Mouse (Mus musculus) adrenal gland, postnatal 4 days (tissue): ENCODE data around the gene Thbs2. TPM values are rescaled to one million over a fixed set of nuclear protein-coding genes. Genes with fewer than 3 reads are reported as not detected.

Source experiments
- DNase-seq, 2 experiments: peaks; one replicate each; pipeline ENCODE4 v3.0.0; 2021 to 2022; ENCODE audit warnings: low spot score in 2 of 2, mixed read lengths in 2 of 2
- total RNA-seq, 2 experiments: library from RNA; stranded (reverse); gene quantifications; 2 replicates each; pipeline ENCODE4 v1.2.3; 2021

Thbs2 gene
- total RNA-seq, 2 experiments from 2014 or later: 25.5 to 29.2 TPM

DNA sequence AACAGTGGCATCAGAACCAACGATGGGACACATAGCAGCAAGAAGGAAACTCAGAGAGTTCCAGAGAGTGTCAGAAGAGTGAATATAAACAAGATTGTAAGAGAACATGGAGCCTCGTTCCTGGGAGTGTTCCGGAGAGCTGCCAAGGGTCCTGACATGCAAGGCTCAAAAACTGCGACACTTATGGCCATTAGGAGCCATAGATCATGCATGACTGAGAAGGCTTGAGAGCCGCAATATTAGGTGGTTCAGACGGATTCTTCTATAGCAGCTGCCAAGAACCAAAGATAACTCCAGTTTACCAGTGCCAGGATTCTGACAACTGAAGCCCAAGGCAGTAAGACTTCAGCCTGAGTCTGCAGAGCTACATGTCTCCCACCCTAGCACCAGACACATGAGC, 3.1 kb upstream of the Thbs2 start:
- DNase-seq: no peak

DNA sequence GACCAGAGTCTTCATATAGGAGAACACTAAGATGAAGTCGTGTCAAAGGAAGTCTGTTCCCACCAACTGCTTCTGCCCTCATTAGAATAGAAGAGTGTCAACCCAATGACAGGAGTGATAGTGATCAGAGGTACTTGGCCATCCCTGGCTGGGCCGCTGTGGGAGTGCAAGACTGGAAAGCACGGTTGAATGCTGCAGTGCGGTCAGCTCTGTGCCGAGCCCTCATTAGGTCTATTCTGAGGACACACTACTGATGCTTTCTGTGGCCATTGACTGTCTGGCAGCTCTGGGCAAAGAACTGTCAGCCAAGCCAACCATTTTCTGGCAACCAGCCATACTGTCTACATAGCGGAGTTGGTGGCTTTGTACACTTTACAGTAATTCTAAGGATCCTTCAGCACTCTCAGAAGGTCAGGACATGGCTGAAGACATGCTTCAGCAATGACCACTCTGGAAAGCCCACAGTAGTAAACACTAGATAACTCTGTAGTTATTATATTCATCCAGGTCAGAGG, 2.3 kb upstream of the Thbs2 start:
- no peak for DNase-seq

DNA sequence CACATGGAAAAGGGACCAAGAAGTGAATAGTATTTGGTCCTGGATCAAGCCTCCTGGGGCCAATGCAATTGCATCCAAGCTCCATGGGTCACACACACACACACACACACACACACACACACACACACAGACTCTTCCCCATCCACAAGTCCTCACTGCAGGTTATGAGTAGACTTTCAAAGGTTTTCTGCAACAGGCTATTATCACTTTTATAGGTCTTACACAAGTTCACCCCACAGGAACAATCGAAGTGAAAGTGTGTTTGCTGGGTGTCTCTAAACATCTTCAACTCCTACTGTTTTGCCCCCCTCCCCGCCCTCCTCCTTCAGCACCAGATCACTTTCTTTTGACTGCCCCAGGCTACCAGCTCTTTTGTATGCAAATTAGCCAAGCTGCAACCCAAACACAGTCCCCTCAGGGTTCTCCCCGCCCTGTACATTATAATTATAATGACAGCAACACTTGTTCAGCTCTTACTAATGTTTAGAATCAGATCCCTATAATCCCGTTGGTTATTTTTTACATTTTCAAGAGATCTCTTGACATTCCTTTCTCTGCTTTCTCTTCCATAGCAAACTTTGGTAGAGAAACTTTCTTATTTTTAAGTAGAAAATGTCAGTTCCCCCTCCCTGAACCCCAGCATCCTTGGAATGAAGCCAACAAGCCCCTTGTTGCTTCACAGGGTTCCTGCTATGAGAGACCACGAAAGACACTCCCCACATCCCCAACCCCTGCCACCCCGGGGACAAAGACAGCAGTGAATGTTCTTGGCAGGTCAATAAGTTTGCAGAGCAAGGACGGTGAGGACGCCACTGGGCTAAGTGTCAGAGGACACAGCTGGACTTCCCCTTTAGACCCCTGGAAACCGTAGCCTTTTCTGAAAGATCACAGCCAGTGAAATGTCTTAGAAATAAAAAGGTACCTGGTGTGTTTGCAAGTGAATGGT, 714 bp downstream of the Thbs2 start:
- no peak for DNase-seq

DNA sequence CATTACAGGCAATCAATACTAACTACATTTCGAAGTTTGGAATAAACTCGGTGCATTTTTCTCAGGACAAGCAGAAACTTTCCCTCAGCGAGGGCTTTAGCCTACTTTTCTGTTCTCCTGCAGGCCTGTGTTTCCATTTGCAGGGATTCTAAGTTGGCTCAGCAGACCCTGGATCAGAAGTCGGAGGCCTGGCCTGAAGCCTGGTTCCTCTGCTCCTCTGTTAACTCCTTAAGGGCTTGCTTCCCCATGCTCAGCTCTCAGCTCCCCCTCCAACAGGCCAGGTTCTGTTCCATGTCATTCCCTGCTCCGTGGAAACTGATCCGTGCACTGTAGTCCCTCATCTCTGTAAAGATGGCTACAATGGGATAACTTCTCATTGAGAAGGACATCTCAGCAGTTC, 2.1 kb downstream of the Thbs2 start:
- DNase-seq: no peak

DNA sequence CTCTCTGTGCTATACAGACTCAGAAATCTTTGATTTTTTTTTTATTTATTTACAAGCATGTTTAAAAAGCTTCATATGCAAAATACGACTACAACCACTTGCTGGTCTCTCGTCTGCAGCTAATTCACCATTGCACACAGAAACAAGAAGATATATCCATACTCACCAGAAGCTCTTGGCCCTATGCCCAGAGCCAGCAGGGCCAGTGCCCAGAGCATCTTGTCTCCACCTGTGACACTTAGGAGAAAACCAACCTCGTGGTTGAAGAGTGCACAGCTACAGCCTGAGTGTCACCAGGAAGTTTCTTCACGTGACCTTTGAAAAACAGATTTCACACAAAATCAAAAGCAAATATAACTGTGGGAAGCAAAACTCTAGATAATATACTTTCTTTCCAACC, 2.8 kb downstream of the Thbs2 start:
- DNase-seq: no peak

DNA sequence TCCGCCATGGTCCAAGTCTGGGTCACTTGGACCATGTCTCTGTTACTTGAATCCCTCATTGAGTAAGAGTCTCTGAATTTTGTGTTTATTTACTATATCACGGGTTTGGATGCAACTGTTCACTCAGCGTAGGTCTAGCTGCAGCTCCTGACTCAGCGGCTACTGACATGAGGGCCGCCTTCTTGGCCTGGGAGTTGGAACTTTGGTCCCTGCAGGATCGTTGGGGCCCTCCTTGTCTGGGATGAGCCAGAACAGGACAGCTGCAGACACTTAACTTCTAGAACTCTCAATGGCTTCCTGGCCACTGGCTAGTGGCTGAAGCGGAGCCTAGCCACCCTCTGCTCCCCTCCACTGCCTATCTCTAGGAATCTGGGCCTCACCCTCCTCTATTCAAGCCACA, 11.2 kb downstream of the Thbs2 start:
- no peak for DNase-seq

DNA sequence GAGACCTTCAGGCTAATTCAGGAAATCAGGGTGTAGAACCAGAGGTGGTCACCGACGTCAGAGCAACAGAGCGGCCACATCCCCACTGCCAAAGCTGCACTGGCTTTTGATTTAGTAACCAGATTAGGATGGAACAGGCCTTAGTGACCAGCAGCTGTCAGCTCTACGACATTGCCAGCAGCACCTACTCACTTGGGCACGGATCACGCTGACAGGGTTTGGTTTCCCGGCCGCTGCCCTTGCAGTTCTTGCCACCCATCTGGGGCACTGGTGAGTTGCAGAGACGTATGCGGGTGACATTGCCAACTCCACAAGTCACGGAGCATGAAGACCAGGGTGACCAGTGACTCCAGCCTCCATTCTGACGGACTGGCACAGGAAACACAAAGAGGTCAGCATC, 13.0 kb downstream of the Thbs2 start:
- DNase-seq: no peak

DNA sequence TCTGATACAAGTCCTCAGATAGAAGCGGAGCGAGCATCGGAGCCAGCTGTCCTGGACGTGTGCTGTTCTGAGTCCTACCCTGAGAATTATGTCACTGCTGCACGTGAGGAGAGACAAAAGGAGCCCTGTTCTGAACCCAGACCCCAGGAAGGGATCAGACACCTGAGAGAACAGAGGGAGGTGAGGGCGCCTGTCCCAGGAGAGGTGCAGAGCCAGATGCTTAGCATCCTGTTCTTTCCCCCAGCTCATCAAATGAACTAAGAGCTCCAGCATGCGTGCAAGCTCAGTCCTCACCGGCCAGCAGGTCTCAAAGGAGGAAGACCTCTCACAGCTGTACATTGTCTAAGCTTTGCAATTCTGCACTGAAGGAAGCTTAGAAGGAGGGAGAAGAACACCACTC, 16.8 kb downstream of the Thbs2 start:
- no peak for DNase-seq

DNA sequence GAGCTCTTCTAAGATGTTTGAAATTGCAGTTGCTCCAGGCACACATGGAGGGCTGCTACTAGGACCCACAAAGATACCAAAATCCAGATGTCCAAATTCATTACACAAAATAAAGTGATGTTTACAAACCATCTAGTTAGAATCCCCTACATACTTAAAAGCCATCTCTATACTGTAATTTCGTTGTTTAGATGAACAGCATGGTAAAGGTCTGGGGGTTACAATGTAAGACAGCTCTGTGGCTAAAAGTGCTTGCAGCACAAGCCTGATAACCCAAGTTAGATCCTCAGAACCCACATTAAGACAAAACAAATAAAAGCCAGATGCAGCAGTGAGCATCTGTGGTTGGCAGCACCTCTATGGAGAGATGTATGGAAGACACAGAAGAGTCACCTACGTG, 18.5 kb downstream of the Thbs2 start:
- DNase-seq: no peak

DNA sequence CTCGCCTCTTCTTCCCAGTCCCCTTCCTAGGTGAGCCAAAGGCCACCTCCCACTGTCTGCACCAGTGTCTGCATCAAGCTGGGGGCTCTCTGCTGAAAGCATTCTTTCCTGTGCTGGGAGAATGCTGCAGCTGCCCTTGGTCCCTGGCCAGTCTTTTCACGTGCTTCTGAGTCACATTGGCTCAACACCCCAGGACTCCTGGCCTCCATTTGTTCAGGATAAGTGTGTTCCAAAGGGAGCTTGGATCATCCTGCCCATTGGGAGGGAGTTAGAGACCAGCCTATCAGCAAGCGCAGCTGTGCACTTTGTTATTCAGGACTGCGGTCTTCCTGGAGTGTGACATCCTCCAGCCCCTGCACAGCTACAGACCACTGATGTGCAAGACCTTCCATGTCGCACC, 21.6 kb downstream of the Thbs2 start:
- DNase-seq: no peak

DNA sequence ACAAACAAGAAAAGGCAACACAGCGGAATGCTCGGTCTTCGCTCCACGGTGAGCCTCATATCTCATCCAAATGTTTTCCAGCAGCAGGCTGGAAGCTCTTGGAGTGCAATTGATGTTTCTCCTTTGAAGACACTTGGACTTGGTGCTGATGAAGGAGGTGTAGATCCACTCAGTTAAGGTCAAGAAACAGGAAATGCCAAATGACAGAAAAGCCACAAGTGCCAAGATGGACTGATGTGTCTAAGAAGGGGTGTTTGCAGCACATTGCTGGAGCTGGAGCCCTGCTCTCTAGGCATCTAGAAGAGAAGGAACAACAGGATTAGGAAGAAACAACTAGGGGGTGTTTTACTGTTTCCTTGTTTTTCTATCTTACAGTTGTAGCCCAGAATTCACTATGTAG, 26.8 kb downstream of the Thbs2 start:
- DNase-seq: no peak

DNA sequence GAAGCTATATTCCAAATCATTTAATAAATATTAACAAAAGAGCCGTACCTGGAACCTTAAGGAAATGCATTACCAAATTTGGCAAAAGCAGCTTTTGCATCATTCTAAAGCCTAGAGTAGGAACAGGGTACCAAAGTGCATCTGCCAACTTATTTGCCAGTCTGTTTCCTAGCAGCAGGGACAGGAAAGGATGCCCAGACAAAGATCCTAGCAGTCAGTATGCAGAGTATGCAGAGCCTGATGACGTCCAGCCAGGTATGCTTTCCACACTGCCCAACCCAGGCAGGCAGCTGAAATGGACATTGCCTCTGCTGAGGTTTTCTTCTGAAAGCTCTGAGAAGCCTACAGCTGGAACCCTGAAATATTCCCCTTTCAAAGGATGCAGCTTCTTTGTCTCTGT, 27.6 kb downstream of the Thbs2 start:
- DNase-seq: no peak

DNA sequence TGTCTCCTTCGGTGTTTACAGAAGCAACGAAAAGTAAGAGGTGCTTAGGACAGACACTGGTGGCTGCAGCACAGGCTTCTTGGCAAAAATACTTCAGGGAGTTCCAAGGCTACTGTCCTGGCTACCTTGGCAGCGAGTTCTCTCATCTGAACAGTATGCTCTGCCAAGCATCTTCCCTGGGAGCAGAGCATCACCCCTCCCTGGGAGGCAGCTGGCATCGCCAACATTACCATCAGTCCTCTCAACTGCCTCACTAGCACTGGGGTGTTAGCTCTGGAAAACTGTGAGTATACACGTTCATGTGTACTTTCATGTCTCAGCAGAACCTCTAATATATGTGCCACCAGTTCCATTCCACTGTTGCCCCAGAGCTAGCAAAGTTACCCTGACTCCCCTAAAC, 30.7 kb downstream of the Thbs2 start:
- no peak for DNase-seq

DNA sequence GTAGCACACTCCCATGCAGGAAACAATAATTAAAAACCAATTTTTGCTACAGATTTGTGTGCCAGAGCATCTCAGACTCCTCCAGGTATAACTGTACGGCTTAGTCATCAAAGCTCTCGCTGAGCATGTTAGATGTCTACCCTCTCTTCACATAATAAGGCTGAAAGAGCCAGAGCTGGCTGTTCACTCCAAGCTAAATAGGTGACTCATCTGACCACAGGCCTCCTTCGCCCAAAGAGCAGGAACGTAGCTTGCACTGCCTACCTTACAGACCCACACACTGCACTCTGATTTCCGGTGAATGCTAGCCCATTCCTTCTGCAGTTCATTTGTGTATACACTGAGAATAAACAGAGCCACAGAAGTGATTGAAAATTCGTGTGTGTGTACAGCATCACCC, 31.6 kb downstream of the Thbs2 start:
- no peak for DNase-seq

DNA sequence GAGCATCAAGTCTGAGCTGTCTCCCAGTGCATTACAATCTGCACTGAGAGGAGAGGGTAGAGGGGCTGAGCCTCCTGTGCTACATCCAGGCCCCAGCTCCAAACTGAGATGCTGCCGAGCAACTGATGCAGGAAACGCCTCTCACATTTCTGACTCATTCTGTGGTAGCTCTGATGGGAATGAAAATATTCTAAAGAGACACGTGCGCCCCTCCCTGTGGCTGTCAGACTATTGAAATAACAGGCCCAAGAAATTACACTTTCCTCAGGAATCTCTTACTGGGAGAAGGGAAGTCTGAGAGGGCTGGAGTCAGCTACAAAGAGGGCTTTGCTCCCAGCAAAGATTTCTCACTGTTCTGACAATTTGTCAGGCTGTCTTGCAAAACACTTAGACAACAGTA, 34.3 kb downstream of the Thbs2 start:
- DNase-seq: no peak

DNA sequence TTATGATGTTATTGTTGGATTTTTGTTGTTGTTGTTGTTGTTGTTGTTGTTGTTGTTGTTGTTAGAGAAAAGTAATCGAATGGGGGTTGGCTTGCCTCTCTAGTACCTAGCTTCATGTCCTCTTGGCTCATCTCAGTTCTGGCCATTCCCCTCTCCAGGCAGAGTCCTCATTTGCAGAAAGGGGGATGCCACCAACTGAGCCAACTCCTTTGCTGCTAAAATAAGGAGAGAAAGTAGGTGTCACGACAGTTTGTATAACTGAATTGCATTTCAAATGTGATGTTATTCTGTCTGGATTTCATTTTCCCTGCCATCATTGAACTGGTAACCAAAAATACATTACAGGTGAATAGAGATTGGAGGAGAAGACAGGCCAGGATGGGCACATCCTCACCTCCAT, 35.9 kb downstream of the Thbs2 start:
- no peak for DNase-seq

DNA sequence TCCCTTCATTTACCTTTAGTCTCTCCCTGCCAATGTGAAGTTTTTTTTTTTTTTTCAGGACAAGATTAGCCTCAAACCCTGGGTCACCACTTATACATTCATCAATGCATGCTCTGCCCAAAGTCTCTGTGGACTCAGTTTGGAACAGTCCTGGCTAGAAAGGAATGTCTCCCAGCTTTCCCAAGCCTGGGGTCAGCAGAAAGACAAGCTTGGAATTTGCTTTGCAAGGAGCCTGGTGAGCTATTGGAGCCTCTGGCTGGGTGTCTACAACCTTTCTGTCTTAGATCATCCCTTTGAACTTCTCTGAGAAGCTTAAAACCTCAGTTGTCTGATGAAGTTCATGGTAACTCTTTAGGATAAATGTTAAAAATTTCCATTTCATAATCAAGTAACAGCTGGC, 36.9 kb downstream of the Thbs2 start:
- DNase-seq: no peak

DNA sequence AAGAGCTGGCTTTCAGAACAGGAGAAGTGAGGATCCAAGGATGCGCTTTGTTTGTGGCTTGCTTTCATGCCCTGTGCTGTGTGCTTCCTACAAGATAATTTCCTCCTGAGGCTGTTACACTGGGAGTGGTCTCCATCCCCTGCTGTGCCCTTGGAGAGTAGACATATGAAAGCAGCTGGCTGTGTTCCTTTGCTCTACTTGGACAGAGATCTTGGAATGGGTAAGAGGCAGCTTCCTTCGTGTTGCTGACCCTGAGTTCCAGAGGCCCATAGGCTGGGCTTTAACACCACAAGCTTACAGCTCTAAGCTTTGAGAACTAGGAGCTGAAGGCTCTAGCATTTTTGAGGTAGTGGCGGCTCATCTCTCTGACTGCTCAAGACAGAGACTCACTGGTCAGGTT, 39.1 kb downstream of the Thbs2 start:
- no peak for DNase-seq

DNA sequence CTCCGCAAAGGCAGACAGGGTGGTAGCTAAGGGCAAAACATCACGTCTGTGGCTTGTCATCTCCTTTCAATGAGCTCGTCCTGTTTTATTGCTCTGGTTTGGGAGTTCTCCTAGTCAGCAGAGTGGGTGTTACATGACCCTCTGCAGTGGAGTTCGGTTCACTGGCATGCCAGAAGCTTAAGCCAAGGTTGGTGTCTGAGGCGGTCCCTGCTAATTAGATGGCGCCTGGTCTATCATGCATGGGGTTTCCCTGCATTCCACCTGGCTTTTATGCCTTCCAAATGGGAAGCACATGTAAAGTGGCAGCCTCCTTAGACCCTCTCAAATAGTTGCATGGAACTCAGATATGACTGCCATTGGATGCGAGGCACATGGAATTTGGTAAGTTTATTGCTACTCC, 42.0 kb downstream of the Thbs2 start:
- DNase-seq: no peak

DNA sequence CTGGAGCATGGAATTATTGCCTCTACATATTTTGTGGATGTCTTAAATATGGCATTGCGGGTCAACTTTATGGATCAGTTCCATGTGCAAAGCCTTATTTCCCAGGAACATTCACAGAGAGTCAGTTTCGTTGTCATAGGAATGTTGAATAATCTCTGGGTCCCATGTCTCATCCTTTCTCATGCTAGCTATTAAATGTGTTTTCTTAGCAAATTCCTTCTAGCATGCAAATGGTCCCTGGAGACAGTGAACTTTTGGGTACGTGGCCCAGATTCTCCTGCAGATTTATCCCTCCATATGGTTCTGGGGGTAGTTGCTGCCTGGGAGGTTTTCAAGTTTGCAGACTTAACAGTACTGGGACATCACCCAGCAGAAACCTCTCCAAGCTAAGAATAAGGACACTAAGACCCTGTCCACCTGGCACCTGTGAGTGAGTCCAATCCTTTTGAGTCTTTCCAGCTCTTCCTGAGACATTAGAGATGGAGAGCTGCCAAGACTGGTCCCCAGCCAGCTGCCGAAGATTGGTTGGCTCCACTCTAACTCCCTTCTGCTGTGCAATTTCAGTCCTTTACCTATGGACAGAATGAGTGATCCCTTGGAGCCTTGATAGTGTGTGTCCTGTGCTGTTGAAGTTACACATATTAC, 45.9 kb downstream of the Thbs2 start:
- no peak for DNase-seq

DNA sequence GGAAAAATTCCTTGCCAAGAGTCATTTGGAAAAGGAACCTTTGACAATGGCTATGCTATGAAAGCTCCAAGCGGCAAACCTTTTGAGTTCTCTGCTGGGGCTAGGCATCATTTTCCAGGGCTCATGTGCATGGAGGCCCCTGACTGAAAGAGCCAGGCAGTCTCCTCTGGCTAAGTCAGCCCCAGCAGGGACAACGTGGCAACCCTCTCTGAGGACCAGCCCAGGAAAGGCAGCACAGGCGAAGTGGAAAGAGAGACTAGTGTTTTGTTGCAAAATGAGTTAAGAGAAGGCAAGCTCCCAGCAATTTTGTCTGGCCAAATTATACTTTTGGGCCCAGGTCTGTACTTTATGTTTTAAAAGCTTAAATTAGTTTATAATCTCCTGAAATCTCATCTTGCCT, 50.0 kb downstream of the Thbs2 start:
- no peak for DNase-seq

DNA sequence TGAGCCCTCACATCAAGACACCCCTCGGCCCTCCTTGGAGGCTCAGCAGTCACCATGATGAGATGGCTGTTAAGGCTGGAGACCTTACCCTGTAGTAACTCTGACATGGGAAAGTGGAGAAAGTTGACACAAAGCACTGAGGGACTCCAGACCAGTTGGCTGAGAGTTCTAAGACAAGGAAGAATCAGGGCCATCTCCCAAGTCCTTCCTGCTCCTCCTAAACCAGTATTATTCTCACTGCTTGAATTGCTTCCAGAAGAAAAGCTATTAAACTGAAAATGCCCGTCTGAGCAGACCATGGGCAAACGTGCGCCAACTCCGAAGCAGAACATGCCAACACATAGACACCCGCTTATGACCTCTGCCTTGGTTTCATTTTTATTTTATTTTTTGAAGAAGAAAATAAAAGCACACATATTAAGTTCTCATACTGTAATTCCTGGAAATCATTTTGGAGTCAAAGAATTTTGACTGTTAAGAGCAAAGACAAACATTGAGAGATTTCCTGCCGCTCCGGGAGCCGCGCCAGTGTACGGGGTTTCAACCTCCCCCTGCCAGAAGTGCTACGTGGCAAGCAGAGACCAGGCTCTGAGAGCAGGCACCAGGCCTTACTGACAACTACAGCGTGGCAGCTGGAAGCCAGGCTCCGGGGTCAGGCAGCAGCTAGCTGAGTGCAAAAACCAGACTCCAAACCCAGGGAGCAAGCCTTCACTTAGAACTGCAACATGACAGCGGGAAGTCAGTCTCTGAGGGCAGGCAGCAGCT, 53.5 kb downstream of the Thbs2 start:
- DNase-seq: no peak
